Mouse (Mus musculus) midbrain, embryonic 11.5 days (tissue): ENCODE measurements around the gene Speg. TPM values are rescaled to one million over a fixed set of nuclear protein-coding genes. Genes with fewer than 3 reads are reported as not detected.
A peak's percentile ranks its signal among the peaks of the same experiment; 100 is the strongest.

Experiments
- ATAC-seq: fragments of 200-750 bp; cut with Nextera tagmentation; 2 replicates; pipeline ENCODE4 v1.8.0; 2017; ENCODE audit warnings: moderate TSS enrichment, moderate library complexity; ENCODE audit not compliant: low FRiP score
- DNase-seq: peaks from one replicate; pipeline ENCODE4 v3.0.0; 2015; ENCODE audit warnings: low spot score; ENCODE audit errors: missing footprints
- H3K27ac ChIP-seq: fragments of 300-500 bp; sonication (generic); 2 replicates; pipeline ENCODE4 v1.5.1; 2014; ENCODE audit warnings: low read depth, low read length
- H3K27me3 ChIP-seq: fragments of 300-500 bp; sonication (generic); 2 replicates; pipeline ENCODE4 v1.6.1; 2014; ENCODE audit warnings: mild to moderate bottlenecking, low read length, moderate library complexity, mixed read lengths; ENCODE audit not compliant: control insufficient read depth, insufficient read depth
- H3K36me3 ChIP-seq: fragments of 300-500 bp; sonication (generic); 2 replicates; pipeline ENCODE4 v1.6.1; 2014; ENCODE audit warnings: mild to moderate bottlenecking, low read length, moderate library complexity, mixed read lengths; ENCODE audit not compliant: control insufficient read depth, insufficient read depth
- H3K4me1 ChIP-seq: fragments of 300-500 bp; sonication (generic); 2 replicates; pipeline ENCODE4 v1.6.1; 2014; ENCODE audit warnings: low read length; ENCODE audit not compliant: control insufficient read depth, insufficient read depth
- H3K4me2 ChIP-seq: fragments of 300-500 bp; sonication (generic); 2 replicates; pipeline ENCODE4 v1.6.1; 2014; ENCODE audit warnings: mild to moderate bottlenecking, moderate library complexity
- H3K4me3 ChIP-seq: fragments of 300-500 bp; sonication (generic); 2 replicates; pipeline ENCODE4 v1.5.1; 2014; ENCODE audit warnings: low read depth, low read length
- H3K9ac ChIP-seq: fragments of 300-500 bp; sonication (generic); 2 replicates; pipeline ENCODE4 v1.6.1; 2014; ENCODE audit warnings: low read length
- H3K9me3 ChIP-seq: fragments of 300-500 bp; sonication (generic); 2 replicates; pipeline ENCODE4 v1.6.1; 2016; ENCODE audit warnings: low read length; ENCODE audit not compliant: control insufficient read depth
- WGBS: fragments of 180-500 bp; shearing (Covaris S2); extraction: QIAGEN DNeasy Blood & Tissue Kit; methylation state at CpG from one replicate; pipeline ENCODE4 v1.1.7; 2014; 5-methylcytosine and 5-hydroxymethylcytosine counted together
- polyA plus RNA-seq: library from polyadenylated mRNA; unstranded; fragments of >200 nt; fragmentation: Nextera tagmentation; extraction: Ambion mirVana; gene quantifications from 2 replicates; pipeline ENCODE4 v1.2.1, GENCODE M21; 2014

Gene Speg
- polyA plus RNA-seq, 1 experiment from 2014 or later, result 15.2 TPM

GRCm38 (mm10) chr1:75422216-75422822 is 47.2 kb downstream of the Speg start:
- peaks cover 42% of the 10 kb centered on the region for H3K27me3 ChIP-seq

GRCm38 (mm10) chr1:75422823-75423471 is 47.9 kb downstream of the Speg start:
- peak overlapping the region; percentile 57 for H3K4me2 ChIP-seq
- under 1% methylated on average over 71 of the region's 71 CpGs for WGBS
- H3K36me3 ChIP-seq, result no peaks in the 10 kb centered on the region
- ATAC-seq (peak; percentile 49), DNase-seq (peak; percentile 94)
- H3K4me1 ChIP-seq, result peaks cover 28% of the 10 kb centered on the region
- peaks cover 42% of the 10 kb centered on the region for H3K27me3 ChIP-seq
- peak overlapping the region; percentile 36 for H3K4me3 ChIP-seq
- H3K9me3 ChIP-seq, result no peaks in the 10 kb centered on the region
- no peak overlapping the region; the same call in 1 of the 2 replicates for H3K27ac ChIP-seq
- peak overlapping the region; percentile 59 for H3K9ac ChIP-seq

More at GRCm38 (mm10) chr1:75422216-75422822, 47.2 kb downstream of the Speg start:
- Histone ChIP-seq H3K4me1 (peaks cover 28% of the 10 kb centered on the region), H3K9ac (peak overlapping the region; percentile 59), H3K4me3 (peak overlapping the region; percentile 36), H3K36me3 (no peaks in the 10 kb centered on the region), H3K9me3 (no peaks in the 10 kb centered on the region), H3K4me2 (peak overlapping the region; percentile 57), H3K27ac (no peak overlapping the region)
- 2% methylated on average over 32 of the region's 32 CpGs for WGBS
- ATAC-seq (peak; percentile 12; the same call in 1 of the 2 replicates), DNase-seq (peak; percentile 95)

- H3K27ac ChIP-seq, result no peak overlapping the region
- no peak overlapping the region for H3K9ac ChIP-seq
- peak overlapping the region; percentile 36; the same call in 1 of the 2 replicates for H3K4me3 ChIP-seq
- 29% methylated on average over 11 of the region's 11 CpGs for WGBS
- peaks cover 28% of the 10 kb centered on the region for H3K4me1 ChIP-seq
- ATAC-seq (no peak), DNase-seq (peak; percentile 91)
- H3K36me3 ChIP-seq, result no peaks in the 10 kb centered on the region
- H3K9me3 ChIP-seq, result no peaks in the 10 kb centered on the region
- no peak overlapping the region for H3K4me2 ChIP-seq
- peaks cover 42% of the 10 kb centered on the region for H3K27me3 ChIP-seq
These were observed 48.8 kb downstream of the Speg start for GRCm38 (mm10) chr1:75423780-75424390.

- H3K4me1 ChIP-seq, result peaks cover 28% of the 10 kb centered on the region
- no peak for ATAC-seq
- no peak overlapping the region for H3K4me3 ChIP-seq
- H3K27me3 ChIP-seq, result peaks cover 40% of the 10 kb centered on the region
- no peaks in the 10 kb centered on the region for H3K9me3 ChIP-seq
- WGBS, result 36% methylated on average over 10 of the region's 10 CpGs
- no peak overlapping the region for H3K27ac ChIP-seq
- no peaks in the 10 kb centered on the region for H3K36me3 ChIP-seq
- H3K9ac ChIP-seq, result no peak overlapping the region
- no peak overlapping the region for H3K4me2 ChIP-seq
- DNase-seq, result peak; percentile 98
These were observed 50.8 kb downstream of the Speg start for GRCm38 (mm10) chr1:75425796-75426471.

GRCm38 (mm10) chr1:75435475-75436328 is 60.6 kb downstream of the Speg start, which contains the start of gene Gmppa:
Gene Gmppa (plus strand): TSS chr1:75435930.
- DNase-seq, result peak; percentile 98
- no peaks in the 10 kb centered on the region for H3K36me3 ChIP-seq
- H3K4me3 ChIP-seq, result peak within 1 kb of the TSS; percentile 64
- H3K27ac ChIP-seq, result peak within 1 kb of the TSS; percentile 8; the same call in 1 of the 2 replicates
- WGBS, result 7% methylated on average over 28 of the region's 28 CpGs
- peak; percentile 83 for ATAC-seq
- peaks cover 7% of the 10 kb centered on the region for H3K4me1 ChIP-seq
- peak within 1 kb of the TSS; percentile 71 for H3K4me2 ChIP-seq
- H3K27me3 ChIP-seq, result no peaks in the 10 kb centered on the region
- H3K9me3 ChIP-seq, result no peaks in the 10 kb centered on the region
- H3K9ac ChIP-seq, result peak within 1 kb of the TSS; percentile 73

GRCm38 (mm10) chr1:75438782-75439181 is 63.7 kb downstream of the Speg start:
- H3K9me3 ChIP-seq, result no peaks in the 10 kb centered on the region
- ATAC-seq, result no peak
- H3K4me1 ChIP-seq, result peaks cover 24% of the 10 kb centered on the region
- H3K4me3 ChIP-seq, result no peak overlapping the region
- H3K27me3 ChIP-seq, result no peaks in the 10 kb centered on the region
- no peak for DNase-seq
- H3K27ac ChIP-seq, result no peak overlapping the region
- H3K9ac ChIP-seq, result no peak overlapping the region
- 82% methylated on average over 8 of the region's 9 CpGs for WGBS
- H3K4me2 ChIP-seq, result no peak overlapping the region
- no peaks in the 10 kb centered on the region for H3K36me3 ChIP-seq

- DNase-seq (no peak), ATAC-seq (no peak)
- Histone ChIP-seq H3K9me3 (no peaks in the 10 kb centered on the region), H3K9ac (no peak overlapping the region), H3K4me3 (no peak overlapping the region), H3K27ac (no peak overlapping the region), H3K4me1 (peaks cover 43% of the 10 kb centered on the region), H3K4me2 (no peak overlapping the region), H3K36me3 (no peaks in the 10 kb centered on the region), H3K27me3 (no peaks in the 10 kb centered on the region)
- WGBS, result 94% methylated on average over 7 of the region's 7 CpGs
These were observed 65.6 kb downstream of the Speg start for GRCm38 (mm10) chr1:75440661-75441060.

- Histone ChIP-seq H3K27ac (no peak overlapping the region), H3K9me3 (no peaks in the 10 kb centered on the region), H3K27me3 (no peaks in the 10 kb centered on the region), H3K36me3 (no peaks in the 10 kb centered on the region), H3K4me1 (peaks cover 46% of the 10 kb centered on the region), H3K4me2 (no peak overlapping the region), H3K9ac (no peak overlapping the region), H3K4me3 (no peak overlapping the region)
- 83% methylated on average over 15 of the region's 15 CpGs for WGBS
- ATAC-seq (no peak), DNase-seq (no peak)
These were observed 66.4 kb downstream of the Speg start for GRCm38 (mm10) chr1:75441471-75441996.
